8 mouse cellular contexts compared by ENCODE assay signal in the genomic region with DNA sequence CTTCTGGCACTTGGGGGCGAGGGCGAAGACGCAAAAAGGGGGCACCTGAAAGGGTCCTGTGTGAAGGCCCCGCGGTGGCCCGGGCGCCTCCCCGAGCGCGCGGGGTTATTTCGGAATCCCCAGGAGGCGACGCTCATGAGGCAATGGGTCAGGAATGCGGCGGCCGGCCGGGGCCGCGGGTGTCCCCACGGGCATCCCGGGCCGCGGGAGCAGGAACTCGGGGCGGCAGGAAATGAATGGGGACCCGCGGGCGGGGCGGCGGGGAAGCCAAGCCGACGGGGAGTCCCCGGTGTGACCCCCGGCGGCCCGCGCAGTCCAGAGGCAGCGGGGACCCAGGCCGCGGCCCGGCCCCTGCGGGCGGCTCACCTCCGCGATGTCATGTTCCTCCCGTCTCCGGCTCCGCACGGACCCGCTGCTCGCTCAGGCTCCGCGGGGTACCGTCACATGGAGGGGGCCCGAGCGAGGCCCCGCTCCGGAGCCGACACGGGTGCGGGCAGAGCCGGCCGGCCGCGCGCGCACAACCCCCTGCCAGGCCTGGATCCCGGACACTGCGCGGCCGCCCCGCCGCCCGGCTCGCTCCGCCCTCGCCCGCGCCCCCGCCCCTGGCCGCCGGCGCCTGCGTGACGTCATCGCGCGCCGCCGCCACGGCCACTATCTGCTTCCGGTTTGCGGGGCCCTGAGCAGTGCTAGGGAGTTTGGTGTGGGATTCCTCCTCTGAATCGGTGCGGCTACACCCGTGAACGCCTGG. TPM values are rescaled to one million over a fixed set of nuclear protein-coding genes. Genes with fewer than 3 reads are reported as not detected.
DNase-seq lines count a peak whose midpoint lies in the region; ATAC-seq and TF ChIP-seq lines count a peak whose summit lies in the region.

A gene (minus strand): TSS at position 562 of the 748 bp plus-strand sequence.

- no peak for TF ChIP-seq CTCF in midbrain, postnatal 0 days (IDR thresholded peaks at IDR 0.05)

- under 1% methylated on average over 94 of the region's 98 CpGs for WGBS in embryonic facial prominence, embryonic 11.5 days
- under 1% methylated on average over 82 of the region's 98 CpGs for WGBS in limb, embryonic 15.5 days
- under 1% methylated on average over 53 of the region's 98 CpGs for WGBS in midbrain, postnatal 0 days

- H3K36me3 ChIP-seq in embryonic facial prominence, embryonic 11.5 days (replicated peaks; ENCODE audit: control insufficient read depth, insufficient read depth, low read depth, low read length) = no peaks in the 10 kb centered on the region
- no peaks in the 10 kb centered on the region for H3K36me3 ChIP-seq in limb, embryonic 15.5 days
- no peaks in the 10 kb centered on the region for H3K36me3 ChIP-seq in midbrain, postnatal 0 days (ENCODE audit: insufficient read depth, low read length)

- peak within 1 kb of the TSS; percentile 62 for H3K27ac ChIP-seq in embryonic facial prominence, embryonic 11.5 days (replicated peaks; ENCODE audit: low read depth, low read length)
- H3K27ac ChIP-seq in limb, embryonic 15.5 days = peak within 1 kb of the TSS; percentile 87
- peak within 1 kb of the TSS; percentile 84 for H3K27ac ChIP-seq in midbrain, postnatal 0 days (ENCODE audit: low read depth, low read length)

- peak; percentile 90 for ATAC-seq in embryonic facial prominence, embryonic 11.5 days (replicated peaks; ENCODE audit: insufficient number of reproducible peaks, low FRiP score, low TSS enrichment, low read depth)
- ATAC-seq in limb, embryonic 15.5 days (ENCODE audit: insufficient number of reproducible peaks, low FRiP score, low TSS enrichment, low read depth) = peak; percentile 89
- ATAC-seq in midbrain, postnatal 0 days (ENCODE audit: low FRiP score) = peak; percentile 94

- no peaks in the 10 kb centered on the region for H3K27me3 ChIP-seq in embryonic facial prominence, embryonic 11.5 days (ENCODE audit: control insufficient read depth, insufficient read depth, low read length)
- H3K27me3 ChIP-seq in limb, embryonic 15.5 days = 0 out of 2 replicates have a peak, but pooled peaks cover 4% of the 10 kb centered on the region
- H3K27me3 ChIP-seq in midbrain, postnatal 0 days (ENCODE audit: insufficient read depth, low read length) = no peaks in the 10 kb centered on the region

- no peaks in the 10 kb centered on the region for H3K4me1 ChIP-seq in embryonic facial prominence, embryonic 11.5 days (ENCODE audit: control insufficient read depth, insufficient read depth, low read length)
- H3K4me1 ChIP-seq in limb, embryonic 15.5 days = peaks cover 29% of the 10 kb centered on the region
- peaks cover 14% of the 10 kb centered on the region; the same call in 1 of the 2 replicates for H3K4me1 ChIP-seq in midbrain, postnatal 0 days (ENCODE audit: insufficient read depth, low read length)

- H3K4me2 ChIP-seq in embryonic facial prominence, embryonic 11.5 days (ENCODE audit: low read depth, low read length) = peak within 1 kb of the TSS; percentile 74
- peak within 1 kb of the TSS; percentile 61 for H3K4me2 ChIP-seq in limb, embryonic 15.5 days
- H3K4me2 ChIP-seq in midbrain, postnatal 0 days (ENCODE audit: low read depth, low read length, poor library complexity, severe bottlenecking) = peak within 1 kb of the TSS; percentile 81

- DNase-seq in left cerebral cortex, adult 18-20 months (ENCODE audit: low spot score in 2 of 2) = peak; percentile 76 to 88
- DNase-seq in left cerebral cortex, adult 11 months (ENCODE audit: low spot score) = no peak
- DNase-seq in embryonic facial prominence, embryonic 11.5 days (ENCODE audit: low spot score) = peak; percentile 90
- DNase-seq in heart, adult 11 months = peak; percentile 99
- DNase-seq in kidney, adult 18-20 months = peak; percentile 86
- peak; percentile 89 for DNase-seq in midbrain, postnatal 0 days (ENCODE audit: low spot score)
- DNase-seq in spleen, postnatal 10 days (ENCODE audit: low spot score in 2 of 2) = peak; percentile 83 to 90

- H3K4me3 ChIP-seq in embryonic facial prominence, embryonic 11.5 days (ENCODE audit: low read depth, low read length) = peak within 1 kb of the TSS; percentile 94
- peak within 1 kb of the TSS; percentile 95 for H3K4me3 ChIP-seq in limb, embryonic 15.5 days
- peak within 1 kb of the TSS; percentile 95 for H3K4me3 ChIP-seq in midbrain, postnatal 0 days (ENCODE audit: low read depth, low read length)

- H3K9me3 ChIP-seq in embryonic facial prominence, embryonic 11.5 days (replicated peaks; ENCODE audit: control insufficient read depth, low read length) = no peaks in the 10 kb centered on the region
- H3K9me3 ChIP-seq in limb, embryonic 15.5 days = no peaks in the 10 kb centered on the region
- no peaks in the 10 kb centered on the region for H3K9me3 ChIP-seq in midbrain, postnatal 0 days (ENCODE audit: low read length)

- H3K9ac ChIP-seq in embryonic facial prominence, embryonic 11.5 days (replicated peaks; ENCODE audit: low read length) = peak within 1 kb of the TSS; percentile 90
- H3K9ac ChIP-seq in limb, embryonic 15.5 days = peak within 1 kb of the TSS; percentile 93
- peak within 1 kb of the TSS; percentile 96 for H3K9ac ChIP-seq in midbrain, postnatal 0 days (replicated peaks; ENCODE audit: low read length, poor library complexity, severe bottlenecking)

RNA-seq across cellular contexts. Expression of the gene that starts here (rescaled TPM):
- 100 to 1,000 TPM in 1 of 2 experiments, 10 to 100 TPM in 1; 96.8 to 105 TPM for total RNA-seq in left cerebral cortex, adult 18-20 months (2021)
- polyA plus RNA-seq in embryonic facial prominence, embryonic 11.5 days (2014; fragmentation: Nextera tagmentation; extraction: Ambion mirVana) = 25.1 and 26.6 TPM in 2 replicates
- 23.1 and 23.3 TPM in 2 replicates for polyA plus RNA-seq in limb, embryonic 15.5 days (2015; fragmentation: Nextera tagmentation; extraction: Ambion mirVana)
- 53.9 and 54.4 TPM in 2 replicates for total RNA-seq in midbrain, postnatal 0 days (2014; rRNA removed)
- polyA plus RNA-seq in midbrain, postnatal 0 days (2015; fragmentation: Nextera tagmentation; extraction: Ambion mirVana) = 23.1 and 24.8 TPM in 2 replicates
